Mouse (Mus musculus) spleen, postnatal 36 days (tissue): ENCODE results near the gene Gm21586.
"Not testable (repeated sequence)": the region's sequence is repeated elsewhere in the genome, so short reads cannot be mapped to it uniquely, and the experiment has no call there.

Source experiments
- DNase-seq, 2 experiments: peaks; one replicate each; pipeline ENCODE4 v3.0.0; 2022; ENCODE audit warnings: low spot score in 2 of 2, mixed read lengths in 1 of 2

Gene Gm21586

GRCm38 (mm10) chr4:42439078-42439477 lies at the start of gene Gm21586:
TSS of gene Gm21586 (plus strand) at chr4:42439378.
- not testable (repeated sequence) for DNase-seq

GRCm38 (mm10) chr4:42466452-42466851 lies 27.3 kb downstream of the Gm21586 start, which contains the start of gene Gm2163:
TSS of gene Gm2163 (plus strand) at chr4:42466752.
- not testable (repeated sequence) for DNase-seq
